Mouse (Mus musculus) cortical plate, adult 2 months (tissue): ENCODE data around the gene Gm44805.

ENCODE experiments used
- CTCF ChIP-seq: fragments of 200-500 bp; IDR thresholded peaks from 2 replicates; pipeline ENCODE4 v1.5.1; 2011; ENCODE audit warnings: mild to moderate bottlenecking, control low read depth, low read length; ENCODE audit not compliant: insufficient read depth; ENCODE audit errors: extremely low read depth
- POLR2A ChIP-seq: fragments of 200-500 bp; IDR thresholded peaks from 2 replicates; pipeline ENCODE4 v1.6.1; 2011; ENCODE audit warnings: mild to moderate bottlenecking, low read length, control low read depth; ENCODE audit not compliant: insufficient read depth; ENCODE audit errors: extremely low read depth

- TF ChIP-seq POLR2A (no peak), CTCF (no peak)
These were observed 29.4 kb upstream of the Gm44805 start for GRCm38 (mm10) chr7:19710650-19711049.
